Mouse (Mus musculus) T-helper 1 cell (primary cell): ENCODE data around the gene Dcp1b.

Experiments
- in situ Hi-C: fragments of 300-600 bp; cut with MboI, MseI; formaldehyde crosslinking; loops from one replicate; pipeline ENCODE4 v1.15.1; 2025; ENCODE audit warnings: high pct_unique_total_duplicates

The Dcp1b gene

GRCm38 (mm10) chr6:119228861-119229603, 54.0 kb downstream of the Dcp1b start:
- in situ Hi-C loops, result no loop called here

GRCm38 (mm10) chr6:119233066-119233465, 58.0 kb downstream of the Dcp1b start:
- in situ Hi-C loops, result no loop called here

- in situ Hi-C loops, result no loop called here
Observed at GRCm38 (mm10) chr6:119235441-119235840, 60.4 kb downstream of the Dcp1b start.

- in situ Hi-C loops, result no loop called here
Observed at GRCm38 (mm10) chr6:119236241-119236640, 61.2 kb downstream of the Dcp1b start, which contains the start of gene Cacna2d4. Gene Cacna2d4, plus strand, starts transcription at chr6:119236526.

- in situ Hi-C loops, result no loop called here
Observed at GRCm38 (mm10) chr6:119237427-119237989, 62.5 kb downstream of the Dcp1b start.

- in situ Hi-C loops, result no loop called here
Observed at GRCm38 (mm10) chr6:119239341-119240005, 64.4 kb downstream of the Dcp1b start.

- in situ Hi-C loops, result no loop called here
Observed at GRCm38 (mm10) chr6:119240256-119240655, 65.2 kb downstream of the Dcp1b start.

- in situ Hi-C loops, result no loop called here
Observed at GRCm38 (mm10) chr6:119240871-119241705, 66.0 kb downstream of the Dcp1b start.

GRCm38 (mm10) chr6:119246082-119246481, 71.0 kb downstream of the Dcp1b start:
- in situ Hi-C loops, result no loop called here

- in situ Hi-C loops, result no loop called here
Observed at GRCm38 (mm10) chr6:119248578-119248977, 73.5 kb downstream of the Dcp1b start.

- in situ Hi-C loops, result no loop called here
Observed at GRCm38 (mm10) chr6:119249726-119250125, 74.7 kb downstream of the Dcp1b start.

- in situ Hi-C loops, result no loop called here
Observed at GRCm38 (mm10) chr6:119251704-119252103, 76.7 kb downstream of the Dcp1b start.
